Mouse (Mus musculus) stomach, postnatal 0 days (tissue): ENCODE measurements at regions not wholly inside any gene's neighbourhood (a gene's known extent, or its start where the extent isn't known, plus 50 kb on each side); places are given as distances from the start of the nearest gene placed in this dataset.

Experiments used
- CTCF ChIP-seq: IDR thresholded peaks from 2 replicates; pipeline ENCODE4 v1.5.1; 2016; ENCODE audit warnings: antibody characterized with exemption, low read depth, mild to moderate bottlenecking, moderate library complexity
- EP300 ChIP-seq: optimal IDR thresholded peaks from 2 replicates; pipeline ENCODE3; 2016; ENCODE audit warnings: antibody characterized with exemption

GRCm38 (mm10) chr16:29889346-29889745 is 174.8 kb upstream of the Hes1 start:
- TF ChIP-seq EP300 (no peak), CTCF (no peak)
